Mouse (Mus musculus): ENCODE results near the gene Hus1b.

The Hus1b gene

GRCm38 (mm10) chr13:30949181-30949580 is 1.6 kb upstream of the Hus1b start:
- DNase-seq (ENCODE audit: low spot score) = no peak

DNA sequence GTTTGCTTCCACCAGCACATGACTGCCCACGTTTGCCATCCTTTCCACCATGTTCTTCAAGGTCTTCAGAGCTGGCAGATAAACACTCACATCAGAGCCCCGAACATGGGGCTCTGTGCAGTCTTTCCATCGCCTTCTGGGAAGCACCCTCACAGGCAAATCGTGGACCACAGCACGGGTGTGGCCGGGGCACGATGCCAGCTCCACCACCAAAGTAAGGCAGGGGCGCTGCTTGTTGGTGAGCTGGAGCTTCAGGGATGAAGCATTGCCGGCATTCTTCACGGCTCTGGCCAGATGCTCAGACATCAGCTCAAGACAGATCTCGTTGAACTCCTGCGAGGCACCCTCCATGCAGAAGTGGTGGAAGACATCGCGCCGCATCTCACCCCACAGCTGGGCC is 430 bp downstream of the Hus1b start:
- no peak for DNase-seq (ENCODE audit: low spot score)

DNA sequence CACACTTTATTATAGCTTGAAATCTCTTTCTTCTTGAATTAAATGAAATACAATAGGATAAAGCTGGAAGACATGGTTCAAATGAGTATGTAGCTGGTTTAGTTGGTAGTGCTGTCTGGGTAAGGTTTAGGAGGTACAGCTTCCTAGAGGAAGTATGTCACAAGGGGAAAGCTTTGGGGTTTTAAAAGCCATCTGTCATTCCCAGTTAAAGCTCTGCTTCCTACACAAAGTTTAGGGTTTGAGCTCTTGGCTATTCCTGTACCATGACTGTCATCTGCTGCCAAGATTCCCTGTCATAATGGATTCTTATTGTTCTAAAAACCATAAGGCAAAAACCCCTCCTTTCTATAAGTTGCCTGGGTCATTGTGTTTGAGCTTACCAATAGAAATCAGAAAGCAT is 1.8 kb downstream of the Hus1b start:
- DNase-seq (ENCODE audit: low spot score) = no peak

DNA sequence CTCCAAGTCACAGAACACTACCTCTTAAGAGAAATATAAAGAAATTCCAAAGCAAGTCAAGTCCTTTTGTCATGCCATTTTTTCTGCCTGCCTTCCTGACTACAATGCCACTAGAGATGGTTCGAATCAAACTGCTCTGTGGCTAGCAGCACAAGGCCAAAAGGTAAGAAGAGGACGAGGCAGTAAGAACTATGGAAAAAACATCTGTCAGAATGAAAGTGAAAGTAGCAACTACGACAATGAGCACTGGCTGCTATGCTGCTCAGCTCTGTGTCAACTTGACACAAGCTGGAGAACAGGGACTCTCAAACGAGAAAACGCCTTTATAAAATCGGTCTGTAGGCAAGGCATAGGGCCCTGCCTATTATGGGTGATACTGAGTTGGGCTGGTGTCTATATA is 14.6 kb downstream of the Hus1b start:
- DNase-seq (ENCODE audit: low spot score) = no peak

GRCm38 (mm10) chr13:30931613-30932012 is 15.9 kb downstream of the Hus1b start:
- DNase-seq (ENCODE audit: low spot score) = no peak

GRCm38 (mm10) chr13:30929119-30929518 is 18.4 kb downstream of the Hus1b start:
- DNase-seq (ENCODE audit: low spot score) = no peak

- no peak for DNase-seq (ENCODE audit: low spot score)
Observed at GRCm38 (mm10) chr13:30924269-30924668, 23.3 kb downstream of the Hus1b start.

DNA sequence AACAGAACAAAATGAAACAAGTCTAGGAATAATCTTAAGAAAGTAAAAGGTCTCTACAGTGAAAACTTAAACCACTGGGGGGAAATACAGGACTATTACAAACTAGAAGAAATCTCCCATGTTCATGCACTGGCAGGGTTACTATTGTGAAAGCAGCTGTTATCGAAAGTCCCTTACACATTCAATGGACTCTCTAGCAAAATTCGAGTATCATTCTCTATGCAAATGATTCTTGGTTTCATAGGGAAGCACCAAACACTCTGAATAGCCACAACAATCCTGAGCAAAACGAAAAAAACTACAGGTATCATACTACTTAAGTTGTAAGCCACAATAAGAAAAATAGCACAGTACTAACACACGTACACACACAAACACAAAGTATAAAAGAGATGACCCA is 25.6 kb downstream of the Hus1b start:
- DNase-seq (ENCODE audit: low spot score) = no peak

- DNase-seq (ENCODE audit: low spot score) = no peak
Observed at GRCm38 (mm10) chr13:30913757-30914156, 33.8 kb downstream of the Hus1b start.

GRCm38 (mm10) chr13:30913028-30913427 is 34.5 kb downstream of the Hus1b start:
- no peak for DNase-seq (ENCODE audit: low spot score)

DNA sequence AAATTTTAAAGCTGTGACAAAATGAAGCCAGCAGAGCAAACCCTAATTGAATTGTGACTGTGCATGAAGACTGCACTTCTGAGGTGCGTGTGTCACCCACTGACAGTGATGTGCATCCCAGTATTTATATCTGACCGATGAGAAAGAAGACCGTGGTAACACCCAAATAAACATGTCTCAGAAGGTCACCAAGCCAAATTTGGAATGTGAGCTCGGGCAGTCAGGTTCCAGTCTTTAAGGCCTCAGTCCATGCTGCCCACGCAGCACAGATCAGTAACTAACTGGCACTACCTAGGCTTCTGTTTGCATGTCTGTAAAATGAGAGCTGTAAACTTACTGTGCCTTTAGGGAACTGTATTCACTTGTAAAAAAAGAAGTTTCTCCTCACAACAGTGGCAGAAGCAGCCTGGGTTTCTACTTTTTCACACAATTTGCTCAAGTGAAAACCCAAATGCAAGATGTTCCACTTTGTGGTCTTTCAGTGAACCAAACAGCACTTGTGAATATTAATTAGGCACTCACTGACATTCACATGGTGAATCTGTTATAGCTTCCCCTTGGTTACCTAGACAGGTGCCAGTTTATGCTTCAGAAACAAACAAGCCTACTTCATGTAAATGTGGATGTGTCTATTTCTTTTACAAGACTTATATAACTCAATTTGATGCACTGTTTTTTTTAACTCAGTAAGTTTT is 35.5 kb downstream of the Hus1b start:
- DNase-seq (ENCODE audit: low spot score) = no peak

DNA sequence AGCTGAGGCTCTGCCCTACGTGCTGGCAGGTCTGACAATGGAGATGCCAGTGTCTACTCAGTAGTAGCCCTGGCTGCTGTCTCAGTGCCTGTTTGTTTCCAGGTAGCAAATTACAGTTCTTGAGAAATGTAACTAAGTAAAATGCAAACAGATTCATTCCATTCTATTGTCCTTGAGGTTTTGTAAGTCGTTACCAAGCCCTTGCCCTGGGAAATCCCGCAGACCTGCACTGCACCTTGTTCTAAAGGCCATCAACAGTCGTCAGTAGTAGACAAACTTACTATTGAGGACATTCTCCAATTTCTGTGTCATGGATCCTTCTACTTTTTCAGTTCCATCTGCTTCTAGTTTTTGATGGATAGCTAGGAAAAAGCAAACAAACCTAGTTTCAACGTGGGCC is 36.7 kb downstream of the Hus1b start:
- DNase-seq (ENCODE audit: low spot score) = no peak

DNA sequence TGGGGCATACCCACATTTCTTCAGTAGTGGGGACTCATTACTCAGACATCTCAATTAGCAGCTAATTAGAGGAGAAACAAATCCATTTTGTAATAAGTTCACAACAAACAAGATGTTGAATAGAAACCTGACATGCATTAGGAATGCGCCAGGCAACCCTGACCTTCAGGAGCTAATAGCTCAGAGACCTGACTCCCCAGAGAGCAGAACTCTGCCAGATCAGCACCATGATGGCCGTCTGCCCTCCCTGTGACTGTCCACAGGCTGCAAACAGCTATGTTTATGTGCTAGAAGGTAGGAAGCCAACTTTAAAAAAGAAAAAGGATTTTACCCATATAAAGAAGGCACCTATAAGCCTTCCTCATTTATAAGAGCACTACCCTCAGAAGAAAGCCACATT is 45.3 kb downstream of the Hus1b start:
- DNase-seq (ENCODE audit: low spot score) = no peak

GRCm38 (mm10) chr13:30901387-30902041 is 46.0 kb downstream of the Hus1b start:
- DNase-seq (ENCODE audit: low spot score) = no peak
